Mouse (Mus musculus) cerebellum, adult 2 months (tissue): Measurements from ENCODE around the gene Gm40193.

Experiments used
- CTCF ChIP-seq: fragments of 200-500 bp; IDR thresholded peaks from 2 replicates; pipeline ENCODE4 v1.5.1; 2011; ENCODE audit warnings: low read depth, mild to moderate bottlenecking, control low read depth, low read length, moderate library complexity, borderline replicate concordance; ENCODE audit not compliant: insufficient read depth
- POLR2A ChIP-seq: fragments of 200-500 bp; IDR thresholded peaks from 2 replicates; pipeline ENCODE4 v1.6.1; 2011; ENCODE audit warnings: low read length, control low read depth, borderline replicate concordance; ENCODE audit not compliant: insufficient read depth

- no peak for TF ChIP-seq CTCF
- no peak for TF ChIP-seq POLR2A
Measured at GRCm38 (mm10) chr11:70578962-70579361, 46.2 kb upstream of the Gm40193 start.
